Mouse (Mus musculus) megakaryocyte, embryonic 14.5 days (primary cell): ENCODE results near the gene Gab2.

ENCODE experiments used
- FLI1 ChIP-seq: IDR thresholded peaks from 2 replicates; pipeline ENCODE4 v1.6.1; 2012; ENCODE audit warnings: low read length, inconsistent platforms, mixed read lengths
- GATA1 ChIP-seq: IDR thresholded peaks from 3 replicates; pipeline ENCODE4 v1.6.1; 2012; ENCODE audit warnings: mixed read lengths, low read length, inconsistent platforms, borderline replicate concordance

- TF ChIP-seq GATA1 (no peak), FLI1 (no peak)
Observed at GRCm38 (mm10) chr7:97313364-97313995, 232.1 kb downstream of the Gab2 start.
